Mouse (Mus musculus) heart, postnatal 25 days (tissue): ENCODE results near the gene Fam107b. TPM values are rescaled to one million over a fixed set of nuclear protein-coding genes. Genes with fewer than 3 reads are reported as not detected.

Experiments
- DNase-seq: peaks from one replicate; pipeline ENCODE4 v3.0.0; 2022; ENCODE audit warnings: low spot score
- intact Hi-C: fragments of 180-260 bp; cut with DNase I; formaldehyde crosslinking; loops from one replicate; pipeline ENCODE4 v1.15.1; 2025
- total RNA-seq, 2 experiments: library from RNA; stranded (reverse); gene quantifications; 2 replicates each; pipeline ENCODE4 v1.2.3; 2021

Fam107b gene
- total RNA-seq, result 1 to 10 TPM; 6.8 to 8.2 TPM

DNA sequence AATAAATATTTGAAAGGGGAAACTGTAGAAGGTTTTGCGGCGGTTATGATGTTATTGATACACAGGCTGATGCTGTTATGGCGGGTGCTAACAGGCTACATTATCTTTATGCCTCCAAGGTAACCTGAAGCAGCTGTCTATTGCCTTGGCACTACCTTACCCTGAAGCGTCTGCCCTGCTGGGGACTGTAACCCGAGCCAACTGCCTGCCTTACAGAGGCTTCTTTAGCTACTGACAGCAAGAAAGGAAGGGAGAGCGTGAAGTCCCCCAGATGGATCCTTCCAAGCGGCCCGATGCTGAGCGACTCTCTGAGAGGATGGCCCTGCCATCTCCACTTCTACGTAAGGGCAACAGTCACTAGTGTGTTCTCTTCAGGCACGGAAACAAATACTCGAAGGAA lies at the start of gene Fam107b:
Fam107b (plus strand) TSS at position 303 of the 400 bp plus-strand sequence.
- intact Hi-C loops, result no loop called here
- no peak for DNase-seq

DNA sequence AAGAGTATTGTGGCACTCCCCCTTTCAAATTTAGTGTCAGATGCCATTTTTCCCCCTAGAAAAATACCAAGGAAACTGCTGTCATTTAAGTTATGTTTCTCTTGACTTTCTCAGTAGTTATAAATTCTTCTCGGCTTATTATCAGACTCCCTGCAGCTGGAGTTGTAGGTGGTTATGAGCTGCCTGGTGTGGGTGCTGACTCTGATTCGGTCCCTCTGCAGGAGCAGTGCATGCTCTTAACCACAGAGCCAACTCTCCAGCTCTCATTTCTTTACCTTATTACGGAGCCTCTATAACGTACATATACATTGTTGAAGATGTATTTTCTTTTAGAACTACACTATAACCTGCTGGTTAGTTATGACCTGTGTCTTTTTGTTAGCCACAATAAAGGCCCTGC lies 47.7 kb upstream of the Fam107b start:
- no peak for DNase-seq
- intact Hi-C loops, result no loop called here

DNA sequence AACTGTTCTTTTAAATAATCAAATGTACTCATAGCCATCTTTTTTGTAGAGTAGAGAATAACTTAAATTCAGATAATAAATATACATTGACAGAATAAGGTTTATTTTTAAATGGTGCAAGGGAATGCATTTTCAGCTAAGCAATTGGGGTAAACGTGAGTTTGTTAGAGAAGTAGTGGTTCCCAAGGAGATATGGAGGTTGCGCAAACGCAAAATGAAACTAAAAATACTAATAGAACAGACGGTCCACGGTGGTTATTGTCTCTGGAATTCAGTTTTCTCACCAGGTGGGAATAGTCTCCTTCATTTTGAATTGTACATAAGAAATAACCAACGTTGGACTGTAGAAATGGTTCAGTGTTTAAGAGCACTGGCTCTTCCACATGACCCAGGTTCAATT lies 44.0 kb upstream of the Fam107b start:
- intact Hi-C loops, result no loop called here
- no peak for DNase-seq

DNA sequence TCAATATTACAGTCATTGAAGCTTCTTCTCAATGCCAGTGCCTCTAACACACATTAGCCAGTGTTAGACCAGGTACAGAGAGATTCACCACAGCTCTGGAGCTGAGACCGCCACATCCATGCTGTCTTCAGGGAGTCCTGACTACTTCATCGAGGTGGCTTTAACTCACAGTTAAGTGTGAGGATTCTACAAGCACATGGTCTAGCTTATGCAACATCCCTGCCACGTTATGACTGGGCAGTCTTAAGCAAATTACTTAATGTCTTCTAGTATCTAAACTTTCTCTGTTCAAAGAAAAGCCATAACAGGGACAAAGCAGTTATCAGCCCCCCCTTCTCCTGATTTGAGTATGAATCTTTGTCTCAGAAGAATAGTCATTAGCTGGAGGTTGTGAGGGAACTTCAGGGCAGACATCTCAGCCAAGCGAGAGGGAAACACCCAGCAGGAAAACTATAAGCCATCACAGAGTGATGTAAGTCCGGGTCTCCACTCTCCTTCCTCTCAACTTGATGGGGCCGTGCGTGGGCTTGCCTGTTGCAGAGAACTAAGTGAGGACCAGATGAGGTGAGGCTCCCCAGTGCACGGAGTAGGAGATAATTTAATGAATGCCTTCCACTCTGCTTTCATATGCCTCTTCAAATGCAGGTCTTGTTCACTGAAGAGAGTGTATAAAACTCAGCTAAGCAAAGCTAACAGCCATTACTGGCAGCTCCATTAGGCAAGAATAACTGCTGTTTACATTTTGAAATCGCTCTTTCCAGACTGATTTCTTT lies 28.8 kb upstream of the Fam107b start:
- DNase-seq, result no peak
- intact Hi-C loops, result no loop called here

DNA sequence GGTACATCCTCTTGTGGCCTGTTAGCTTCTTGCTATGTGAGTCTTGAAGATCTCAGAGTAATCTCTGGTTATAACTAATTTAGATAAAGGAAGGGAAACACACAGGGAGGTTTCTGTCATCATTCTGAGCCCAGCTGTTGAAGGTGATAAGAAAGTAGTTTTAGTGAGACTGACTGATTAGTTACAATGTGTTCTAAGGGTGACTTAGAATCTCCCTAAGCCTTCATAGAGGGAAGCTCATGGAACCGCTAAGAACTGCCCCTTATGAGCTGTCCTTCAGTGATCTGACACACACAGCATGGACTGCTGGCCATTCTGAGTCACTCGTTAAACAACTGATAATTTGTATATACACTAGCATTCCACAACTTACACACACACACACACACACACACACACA lies 24.2 kb upstream of the Fam107b start:
- intact Hi-C loops, result loop anchor here (1.0 kb wide), 2 partner anchors 223 to 254 kb away; no protein-coding TSS in a partner anchor
- DNase-seq, result no peak

DNA sequence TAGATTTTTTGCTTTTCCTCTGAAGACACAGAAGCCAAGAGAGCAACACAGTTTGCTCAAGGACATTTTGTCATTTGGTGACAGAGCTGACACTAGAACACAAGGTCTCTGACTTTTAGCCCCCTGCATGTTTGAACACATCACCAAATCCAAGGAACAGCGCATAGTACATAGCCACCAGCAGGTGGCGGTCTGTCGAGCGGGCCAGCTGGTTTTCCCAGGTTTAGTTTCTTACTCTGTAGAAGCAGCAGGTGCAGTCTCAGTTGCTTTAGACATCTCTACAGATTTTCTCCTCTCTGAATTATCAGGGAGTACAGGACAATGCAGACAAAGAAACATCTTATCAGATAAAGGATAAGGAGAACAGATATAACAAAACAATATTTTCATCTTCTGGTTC lies 23.7 kb upstream of the Fam107b start:
- intact Hi-C loops, result loop anchor here (1.0 kb wide), 2 partner anchors 223 to 254 kb away; no protein-coding TSS in a partner anchor
- no peak for DNase-seq

DNA sequence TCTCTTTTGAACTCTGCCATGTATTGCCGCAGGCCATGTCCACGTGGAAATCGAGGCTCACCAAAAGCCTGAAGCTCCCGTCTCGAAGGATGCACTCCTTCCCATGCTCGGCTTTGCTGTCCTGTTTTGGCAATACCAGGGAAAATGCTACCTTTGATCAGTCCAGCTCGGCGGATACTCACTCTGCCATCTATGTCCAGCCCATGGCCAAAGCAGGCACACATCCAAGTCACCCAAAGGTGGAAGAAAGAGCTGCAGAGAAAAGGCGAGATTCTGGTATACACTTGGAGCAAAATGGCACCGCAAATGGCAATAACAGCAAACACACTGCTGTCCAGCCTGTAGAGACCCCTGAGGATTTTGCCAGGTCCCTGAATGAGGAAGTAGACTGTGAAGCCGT lies 318 bp downstream of the Fam107b start:
- intact Hi-C loops, result no loop called here
- no peak for DNase-seq

DNA sequence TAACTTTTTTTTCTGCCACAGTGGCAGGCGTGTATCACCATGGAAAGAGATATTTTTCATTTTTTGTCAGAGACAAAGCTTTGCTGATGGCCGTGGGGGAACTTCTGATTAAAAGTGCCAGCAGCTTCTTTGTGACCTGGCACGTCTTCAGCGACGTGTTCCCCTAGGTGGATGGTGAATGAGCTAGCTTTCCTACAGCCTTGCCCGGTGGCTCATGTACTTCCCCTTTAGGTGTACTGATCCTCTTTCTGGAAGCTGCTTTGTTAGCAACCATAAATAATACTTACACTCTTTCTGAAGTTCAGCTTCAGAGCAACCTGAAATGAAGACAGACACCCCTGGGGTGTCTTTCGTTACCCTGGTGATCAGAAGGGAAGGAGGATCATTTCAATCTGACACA lies 3.6 kb downstream of the Fam107b start:
- intact Hi-C loops, result no loop called here
- DNase-seq, result no peak

DNA sequence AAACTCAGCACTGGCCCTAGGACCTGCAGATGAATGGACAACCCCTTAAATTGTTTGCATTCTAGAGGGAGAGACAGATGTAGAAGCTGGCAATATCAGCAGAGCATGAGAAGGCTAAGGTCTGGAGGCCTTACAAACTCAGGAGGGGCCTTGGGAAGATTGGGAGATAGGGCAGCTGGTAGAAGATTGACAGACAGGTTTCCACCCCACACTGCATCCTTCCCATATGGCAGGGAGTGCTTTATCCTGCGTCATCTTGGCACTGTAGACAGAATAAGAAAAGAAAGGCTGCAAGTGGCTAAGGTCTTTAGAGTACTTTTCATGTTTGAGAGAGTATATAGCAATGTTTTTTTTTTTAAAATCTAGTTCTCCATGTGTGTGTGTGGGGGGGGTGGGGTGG lies 4.9 kb downstream of the Fam107b start:
- DNase-seq, result no peak
- intact Hi-C loops, result no loop called here

DNA sequence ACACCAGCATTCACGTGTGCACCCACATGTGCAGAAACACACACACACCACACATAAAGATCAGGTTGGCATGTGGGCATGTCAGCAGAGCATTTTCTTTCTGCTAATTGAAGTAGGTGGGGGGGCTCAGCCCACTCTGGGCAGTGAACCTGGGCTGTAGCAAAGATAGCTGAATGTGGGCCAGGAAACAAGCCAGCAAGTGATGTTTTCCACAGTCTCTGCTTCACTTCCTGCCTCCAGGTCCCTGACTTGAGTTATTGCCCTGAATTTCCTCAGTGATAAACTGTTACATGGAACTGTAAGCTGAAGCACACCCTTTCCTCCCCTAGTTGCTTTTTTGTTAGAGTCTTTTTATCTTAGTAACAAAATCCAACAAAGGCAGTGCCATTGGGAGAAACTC lies 6.1 kb downstream of the Fam107b start:
- intact Hi-C loops, result no loop called here
- no peak for DNase-seq

DNA sequence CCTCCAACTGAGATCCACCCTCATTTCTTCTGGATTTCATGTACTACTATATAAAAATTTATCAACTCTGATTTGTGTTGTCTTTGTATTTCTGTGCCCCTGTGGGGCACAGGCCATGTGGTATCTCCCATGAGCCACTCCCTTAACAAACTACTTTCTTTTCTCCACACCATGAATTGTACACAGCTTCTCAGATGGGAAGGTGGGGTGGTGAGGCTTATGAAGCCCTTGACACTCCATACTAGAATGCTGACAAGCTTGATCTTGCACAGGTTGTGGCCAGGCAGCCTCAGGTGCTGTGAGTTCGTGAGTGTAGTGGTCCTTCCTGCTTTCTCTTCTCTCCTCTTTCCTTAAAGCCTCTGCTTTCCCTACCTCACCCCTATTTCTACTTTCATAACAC lies 6.9 kb downstream of the Fam107b start:
- intact Hi-C loops, result no loop called here
- DNase-seq, result no peak

DNA sequence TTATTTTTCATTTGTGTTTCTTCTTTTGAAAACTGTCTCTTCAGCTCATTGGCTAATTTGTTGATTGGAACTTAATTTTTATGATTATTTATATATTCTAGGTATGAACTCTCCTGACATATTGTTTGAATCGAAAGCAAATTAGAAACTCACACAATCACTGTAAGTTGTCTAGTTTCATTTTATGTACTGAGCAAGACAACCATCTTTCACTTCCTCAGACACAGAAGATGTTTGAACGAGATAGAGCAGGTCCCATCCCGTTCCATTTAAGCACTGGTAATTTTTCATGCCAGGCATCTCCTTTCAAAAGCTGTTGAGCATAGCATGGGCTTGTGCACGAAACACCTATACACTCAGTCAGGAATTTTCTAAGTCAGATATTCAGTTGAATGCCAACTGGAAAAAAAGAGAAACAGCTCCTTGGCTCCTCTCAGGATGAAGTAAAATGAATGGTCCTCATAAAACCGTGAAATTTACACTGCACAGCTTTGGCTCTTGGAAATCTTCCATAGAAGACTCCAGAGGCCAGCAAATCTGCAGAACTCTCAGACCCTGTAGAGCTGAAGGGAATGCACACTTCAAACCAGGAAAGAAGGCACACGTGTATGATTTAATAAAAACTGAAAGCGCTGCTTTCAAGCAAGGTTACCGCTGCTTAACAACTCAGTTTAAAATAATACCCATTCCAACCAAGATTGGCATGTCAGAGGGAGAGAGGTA lies 8.1 kb downstream of the Fam107b start:
- no peak for DNase-seq
- intact Hi-C loops, result no loop called here

DNA sequence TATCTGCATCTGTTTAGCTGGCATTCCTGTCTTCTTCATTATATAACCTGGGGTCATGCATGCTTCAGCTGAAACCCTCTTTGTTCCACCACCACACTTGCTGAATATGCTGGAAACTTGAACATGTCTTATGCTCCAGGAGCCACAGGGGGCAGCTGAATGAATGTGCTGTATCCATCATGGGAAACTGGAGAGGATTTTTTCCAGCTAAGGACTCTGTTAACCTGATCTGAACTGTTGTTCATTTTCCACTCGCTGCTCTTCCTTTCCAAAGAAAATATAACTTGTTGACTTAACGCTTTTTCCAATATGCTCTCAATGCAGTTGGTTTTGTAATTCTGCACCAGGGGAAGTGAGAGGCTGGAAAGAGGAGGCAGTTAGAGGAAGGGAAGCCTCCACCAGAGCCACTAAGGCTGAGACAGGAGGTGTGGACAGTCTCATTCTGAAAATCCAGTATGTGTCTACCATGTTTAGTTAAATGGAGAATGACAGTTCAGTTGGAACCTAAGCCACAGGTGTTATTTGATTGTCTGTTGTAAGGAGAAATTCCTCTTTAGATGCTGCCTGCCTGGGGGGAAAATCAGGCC lies 9.1 kb downstream of the Fam107b start:
- DNase-seq, result no peak

DNA sequence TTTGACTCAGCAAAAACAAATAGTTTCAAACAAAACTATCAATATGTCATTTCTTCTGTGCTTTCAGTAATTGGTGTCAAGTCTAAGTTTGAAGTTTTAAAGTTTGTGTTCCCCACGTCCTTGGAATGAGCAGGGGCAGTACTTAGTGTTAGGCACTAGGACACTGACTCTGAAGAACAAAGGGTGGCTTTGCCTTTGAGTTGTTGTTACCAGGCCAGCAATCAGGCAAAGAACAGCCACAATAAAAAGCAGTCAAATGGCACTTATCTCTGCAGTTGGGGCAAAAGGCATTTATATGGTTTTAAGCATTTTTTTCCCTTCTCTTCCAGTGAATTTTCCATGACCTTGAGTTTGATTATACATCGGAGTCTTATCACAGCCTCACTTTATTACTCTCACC lies 12.5 kb downstream of the Fam107b start:
- DNase-seq, result no peak

More for the DNA sequence above, 9.1 kb downstream of the Fam107b start:
- intact Hi-C loops, result no loop called here

DNA sequence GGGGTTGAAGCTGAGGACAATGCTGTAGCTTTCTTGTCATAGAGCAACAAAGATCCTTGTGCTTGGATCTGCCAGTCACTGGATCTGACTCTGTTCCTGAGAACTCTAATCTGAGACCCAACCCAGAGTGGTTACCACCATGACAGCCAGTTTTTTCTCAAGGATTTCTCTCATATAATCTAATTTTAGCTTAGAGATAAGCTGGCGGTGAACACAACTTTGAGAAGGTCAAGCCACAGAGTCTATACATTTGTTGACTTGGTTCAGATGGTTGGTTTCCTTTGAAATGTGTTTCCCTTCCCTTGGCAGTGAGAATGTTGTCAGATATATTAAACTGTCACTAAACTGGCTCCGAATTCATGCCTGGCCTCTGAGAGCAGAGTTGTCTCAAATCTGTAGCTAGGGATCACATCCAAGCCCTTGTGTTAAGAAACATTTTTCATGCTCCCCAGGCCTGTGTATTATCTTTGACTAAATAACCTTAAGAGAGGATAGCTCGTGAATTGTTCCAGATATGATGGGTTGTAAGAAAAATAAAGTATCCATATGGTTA lies 15.0 kb downstream of the Fam107b start:
- DNase-seq, result no peak
- intact Hi-C loops, result no loop called here

More for the DNA sequence above, 12.5 kb downstream of the Fam107b start:
- intact Hi-C loops, result no loop called here

DNA sequence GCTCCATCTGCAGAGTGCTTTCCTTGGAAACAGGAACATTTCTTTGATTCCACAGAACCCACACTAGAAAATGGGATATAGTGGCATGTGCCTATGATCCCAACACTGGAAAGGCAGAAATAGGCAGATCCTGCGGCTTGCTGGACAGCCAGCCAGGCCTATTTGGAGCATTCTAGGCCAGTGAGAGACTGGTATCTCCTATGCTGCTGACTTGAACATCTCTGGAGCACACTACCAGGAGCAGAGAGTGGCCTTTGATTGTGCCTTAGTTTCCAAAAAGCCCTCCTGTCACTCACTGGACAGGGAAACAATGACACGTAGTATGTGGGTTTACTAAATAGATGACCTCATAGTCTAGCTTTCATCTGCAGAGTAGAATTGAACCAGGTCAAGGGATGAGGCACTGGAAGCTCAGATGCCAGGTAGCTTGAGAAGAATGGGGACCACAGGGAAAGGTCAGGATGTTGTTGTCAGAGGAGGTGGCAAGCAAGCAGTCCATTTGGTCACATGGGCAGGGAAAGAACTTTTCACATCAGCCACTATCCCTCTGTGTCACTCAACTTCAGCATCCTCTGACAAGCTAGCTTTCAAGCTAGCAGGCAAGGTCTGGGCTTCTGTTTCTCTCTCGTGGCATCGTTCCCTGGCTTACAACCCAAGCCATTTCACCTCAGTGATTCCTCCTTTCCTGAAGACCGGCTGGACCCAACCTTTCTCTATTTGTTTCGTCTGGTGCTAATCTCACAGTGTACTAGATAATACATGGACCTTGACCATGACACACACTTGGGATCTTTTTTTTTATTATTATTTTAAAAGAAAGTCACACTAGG lies 20.0 kb downstream of the Fam107b start:
- intact Hi-C loops, result no loop called here

DNA sequence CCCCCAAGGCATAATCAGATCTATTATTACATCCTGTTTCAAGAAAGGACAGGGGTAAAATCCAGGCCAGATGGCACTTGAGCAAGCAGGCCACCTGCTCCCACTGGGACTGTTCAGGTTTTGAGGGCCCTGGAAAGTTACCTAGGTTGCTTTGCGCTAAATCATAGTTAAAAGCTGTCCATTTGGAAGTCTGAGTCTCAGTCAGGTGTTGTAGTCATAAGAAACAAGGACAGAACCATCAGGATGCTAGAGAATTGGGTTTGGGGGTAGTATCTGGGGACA lies 20.6 kb downstream of the Fam107b start:
- no peak for DNase-seq
- intact Hi-C loops, result no loop called here

More for the DNA sequence above, 20.0 kb downstream of the Fam107b start:
- DNase-seq, result no peak

DNA sequence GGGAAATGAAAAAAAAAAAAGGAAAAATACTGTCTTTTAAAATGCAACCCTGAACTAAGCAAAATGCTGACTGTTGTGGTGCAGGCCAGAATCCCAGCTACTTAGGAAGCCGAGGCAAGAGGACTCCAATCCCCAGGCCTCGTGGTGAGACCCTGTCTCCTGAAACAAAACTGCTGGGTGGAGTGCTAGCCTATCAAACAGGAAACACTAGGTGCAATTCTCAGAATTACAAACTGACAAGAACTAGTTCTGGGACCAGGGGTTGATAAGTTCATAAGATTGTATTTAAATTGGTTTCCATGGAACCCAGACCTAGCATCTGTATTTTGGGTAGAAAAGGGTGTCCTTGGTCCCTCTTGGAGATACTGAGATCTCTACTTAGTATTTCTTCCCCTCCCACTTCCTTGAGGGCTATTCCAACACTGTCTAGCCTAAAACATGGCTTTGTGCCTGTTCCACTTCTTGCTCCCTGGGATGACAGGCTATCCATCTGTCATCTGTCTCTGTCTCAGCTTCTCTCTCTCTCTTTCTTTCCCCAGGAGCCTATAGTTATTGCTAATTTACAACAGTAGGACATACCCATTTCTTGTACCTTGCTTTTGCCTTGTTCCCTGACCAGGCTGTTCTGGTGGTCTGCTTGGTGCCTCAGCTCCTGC lies 24.5 kb downstream of the Fam107b start:
- intact Hi-C loops, result no loop called here
- no peak for DNase-seq

DNA sequence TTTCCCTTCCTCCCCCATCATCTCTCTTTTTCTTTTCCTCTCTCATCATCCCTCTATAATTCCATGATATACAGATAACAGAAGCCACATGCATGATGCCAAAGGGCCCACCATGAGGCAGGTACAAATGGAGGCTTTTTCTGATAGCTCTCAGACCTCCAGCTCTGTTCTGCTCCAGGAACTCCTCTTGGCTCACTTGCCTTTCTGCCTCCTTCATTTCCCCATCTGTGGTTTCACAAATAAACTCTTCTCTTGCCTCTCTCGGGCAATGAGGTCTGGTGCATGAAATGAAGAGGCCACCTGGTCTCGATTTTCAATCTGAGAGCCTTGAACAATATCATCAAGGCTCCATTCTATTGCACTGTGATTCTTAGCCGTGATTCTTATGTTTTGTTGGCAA lies 30.1 kb downstream of the Fam107b start:
- DNase-seq, result no peak
- intact Hi-C loops, result no loop called here

DNA sequence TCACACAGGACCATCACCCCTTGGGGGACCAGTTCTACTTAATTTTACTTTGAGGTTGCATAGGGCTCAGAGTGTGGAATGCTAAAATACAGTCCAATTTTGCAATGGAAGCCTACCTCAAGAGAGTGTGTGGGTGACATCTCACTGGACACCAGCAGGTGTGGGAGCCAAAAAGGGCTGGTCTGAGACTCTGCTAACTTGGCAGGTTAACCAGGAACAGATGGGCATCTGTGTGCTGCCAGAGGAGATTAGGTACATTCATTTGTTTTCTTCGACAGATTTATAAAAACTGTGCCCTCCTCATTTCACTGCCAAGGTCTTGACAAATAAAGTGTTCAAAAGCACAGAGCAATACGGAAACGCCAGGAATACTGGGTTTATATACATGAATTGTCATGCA lies 32.3 kb downstream of the Fam107b start:
- no peak for DNase-seq
- intact Hi-C loops, result no loop called here
